Mouse (Mus musculus) lung, postnatal 25 days (tissue): ENCODE measurements around the gene Tuba1a.
"Not testable (repeated sequence)": the region's sequence is repeated elsewhere in the genome, so short reads cannot be mapped to it uniquely, and the experiment has no call there.

Experiments used
- DNase-seq: peaks from one replicate; pipeline ENCODE4 v3.0.0; 2022; ENCODE audit warnings: low spot score

Gene Tuba1a

GRCm38 (mm10) chr15:98954425-98955253 is 1.1 kb upstream of the Tuba1a start:
- DNase-seq, result no peak

DNA sequence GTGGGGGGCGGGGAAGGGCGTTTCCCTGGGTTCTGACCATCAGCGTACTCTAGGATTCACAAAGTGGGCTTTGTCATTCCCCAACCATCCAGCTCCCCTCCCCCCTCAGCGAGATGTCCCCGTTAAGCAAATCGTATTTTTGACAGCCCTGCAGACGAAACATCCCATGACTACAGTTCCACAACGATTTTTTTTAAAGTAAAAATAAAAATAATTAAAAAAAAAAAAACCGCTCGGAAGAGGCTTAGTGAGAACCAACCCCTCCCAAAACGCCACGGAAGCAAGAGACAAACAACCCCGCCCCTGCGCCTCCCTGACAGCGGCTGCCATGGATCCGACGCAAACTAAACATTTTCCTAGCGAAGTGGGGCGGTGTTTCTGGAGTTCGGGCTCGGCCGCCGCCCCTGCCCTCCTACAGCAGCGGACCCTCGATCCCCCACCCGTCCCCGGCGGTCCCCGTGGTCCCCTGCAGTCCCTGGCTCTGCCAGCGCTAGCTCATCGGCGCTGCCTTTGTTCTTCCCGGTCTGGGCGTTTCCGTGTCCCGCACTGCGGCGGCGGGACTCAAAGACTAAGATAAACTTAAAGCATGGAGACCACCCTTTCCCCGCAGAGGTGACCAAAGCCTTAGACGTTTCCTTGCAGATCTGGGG is 627 bp downstream of the Tuba1a start:
- DNase-seq, result peak; percentile 78

DNA sequence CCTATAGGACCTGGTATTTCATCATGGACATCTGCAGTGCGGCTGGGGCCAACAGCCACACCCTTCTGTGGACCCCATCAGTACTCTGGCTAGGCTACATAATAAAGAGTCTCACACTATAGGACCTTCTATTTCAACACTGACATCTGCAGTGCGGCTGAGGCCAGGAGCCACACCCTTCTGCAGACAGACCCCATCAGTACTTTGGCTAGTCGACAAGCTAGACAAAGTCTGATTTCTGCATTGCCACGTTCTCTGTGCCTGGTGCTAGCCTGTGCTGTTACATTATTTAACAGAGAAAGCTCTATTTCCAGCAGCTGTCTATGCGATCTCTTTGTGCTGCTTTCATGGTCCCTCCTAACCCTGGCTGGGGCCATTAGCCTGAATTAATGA is 1.4 kb downstream of the Tuba1a start:
- no peak for DNase-seq

- not testable (repeated sequence) for DNase-seq
Observed at GRCm38 (mm10) chr15:98951122-98952062, 2.1 kb downstream of the Tuba1a start.

DNA sequence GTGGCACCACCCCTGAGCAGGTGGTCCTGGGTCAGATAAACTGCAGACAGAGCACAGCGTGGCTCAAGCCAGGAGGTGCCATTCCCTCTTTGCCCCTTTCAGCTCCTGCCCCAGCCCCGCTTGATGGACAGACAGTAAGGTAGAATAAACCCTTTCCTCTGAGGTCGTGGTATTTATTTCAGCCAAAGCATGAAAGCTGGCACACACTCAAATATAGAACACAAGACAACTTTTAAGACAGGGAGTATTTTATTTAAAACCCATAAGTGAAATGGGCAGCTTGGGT is 4.0 kb downstream of the Tuba1a start:
- no peak for DNase-seq

DNA sequence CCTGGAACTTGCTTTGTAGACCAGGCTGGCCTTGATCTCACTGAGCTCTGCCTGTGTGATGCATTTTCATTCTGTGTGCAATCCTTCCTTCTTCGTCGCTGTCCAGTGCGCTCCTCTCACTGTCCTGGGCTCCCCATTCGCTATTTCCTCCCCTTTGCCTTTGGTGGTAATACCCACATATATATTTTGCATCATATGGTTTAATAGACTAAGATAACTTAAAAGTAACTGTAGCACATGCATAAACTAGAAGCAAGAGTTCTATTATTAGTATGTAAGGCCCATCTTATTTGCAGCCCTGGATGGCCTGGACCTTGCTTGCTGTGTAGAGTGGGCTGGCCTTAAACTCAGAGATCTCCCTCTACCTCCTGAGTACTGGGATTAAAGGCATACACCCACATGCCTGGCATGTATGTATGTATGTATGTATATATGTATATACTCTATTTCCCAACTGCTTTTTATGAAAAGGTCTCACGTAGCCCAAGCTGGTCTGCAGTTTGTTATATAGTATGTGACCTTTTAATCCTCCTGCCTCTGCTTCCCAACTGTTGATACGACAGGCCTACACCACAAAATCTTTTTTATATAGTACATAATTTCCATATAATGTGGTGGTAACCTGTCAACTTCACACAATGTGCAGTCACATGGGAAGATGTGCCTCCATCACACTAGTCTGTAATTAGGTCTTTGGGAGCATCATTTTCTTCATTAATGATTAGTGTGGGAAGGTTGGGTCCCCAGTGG is 4.5 kb downstream of the Tuba1a start:
- no peak for DNase-seq

- DNase-seq, result no peak
Observed at GRCm38 (mm10) chr15:98948382-98948781, 5.1 kb downstream of the Tuba1a start.

- DNase-seq, result no peak
Observed at GRCm38 (mm10) chr15:98947884-98948283, 5.6 kb downstream of the Tuba1a start.

DNA sequence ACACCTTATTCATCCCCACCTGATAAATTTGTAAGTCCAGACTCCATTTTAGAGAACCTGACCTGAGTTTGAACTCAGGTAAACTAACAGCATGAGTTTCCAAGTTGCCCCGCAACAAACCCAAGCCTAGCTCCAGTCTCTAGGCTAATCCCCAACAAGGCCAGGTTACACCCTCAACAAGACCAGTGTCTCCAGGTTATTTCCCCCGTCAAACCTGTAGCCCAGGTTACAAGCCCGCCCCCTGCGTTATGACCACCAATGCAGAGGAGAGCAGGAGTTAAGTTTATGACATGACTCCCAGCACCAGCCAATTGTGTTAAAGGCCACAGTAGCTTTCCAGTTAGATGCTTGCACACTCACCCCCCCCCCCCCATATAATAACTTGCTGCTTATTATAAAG is 10.4 kb downstream of the Tuba1a start:
- DNase-seq, result no peak

DNA sequence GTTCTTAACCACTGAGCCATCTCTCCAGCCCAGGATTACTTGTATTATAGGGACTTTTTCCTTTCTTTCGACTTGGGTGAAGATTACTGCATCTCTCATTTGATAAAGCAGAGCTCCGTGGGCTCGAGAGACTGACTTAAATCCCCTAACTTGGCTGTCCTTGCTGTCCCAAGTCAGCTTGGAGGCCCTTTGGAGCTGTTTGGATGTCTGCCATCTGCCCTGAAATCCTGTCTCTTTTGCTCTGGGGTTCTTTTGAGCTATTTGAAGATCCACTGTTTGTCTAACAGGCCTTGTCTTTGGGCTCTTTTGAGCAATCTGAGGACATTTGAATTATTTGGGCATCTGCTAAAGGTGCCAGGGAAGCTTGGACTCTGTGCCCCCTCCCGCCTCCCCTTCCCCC is 11.4 kb downstream of the Tuba1a start:
- DNase-seq, result no peak

- DNase-seq, result no peak
Observed at GRCm38 (mm10) chr15:98941539-98941938, 12.0 kb downstream of the Tuba1a start.

GRCm38 (mm10) chr15:98940816-98941215 is 12.7 kb downstream of the Tuba1a start:
- DNase-seq, result no peak

- peak; percentile 93 for DNase-seq
Observed at GRCm38 (mm10) chr15:98934217-98934839, 19.2 kb downstream of the Tuba1a start, which contains the start of gene Tuba1b. Tuba1b (minus strand) TSS chr15:98934565.

- DNase-seq, result peak; percentile 95
Observed at GRCm38 (mm10) chr15:98933833-98934216, 19.7 kb downstream of the Tuba1a start.

DNA sequence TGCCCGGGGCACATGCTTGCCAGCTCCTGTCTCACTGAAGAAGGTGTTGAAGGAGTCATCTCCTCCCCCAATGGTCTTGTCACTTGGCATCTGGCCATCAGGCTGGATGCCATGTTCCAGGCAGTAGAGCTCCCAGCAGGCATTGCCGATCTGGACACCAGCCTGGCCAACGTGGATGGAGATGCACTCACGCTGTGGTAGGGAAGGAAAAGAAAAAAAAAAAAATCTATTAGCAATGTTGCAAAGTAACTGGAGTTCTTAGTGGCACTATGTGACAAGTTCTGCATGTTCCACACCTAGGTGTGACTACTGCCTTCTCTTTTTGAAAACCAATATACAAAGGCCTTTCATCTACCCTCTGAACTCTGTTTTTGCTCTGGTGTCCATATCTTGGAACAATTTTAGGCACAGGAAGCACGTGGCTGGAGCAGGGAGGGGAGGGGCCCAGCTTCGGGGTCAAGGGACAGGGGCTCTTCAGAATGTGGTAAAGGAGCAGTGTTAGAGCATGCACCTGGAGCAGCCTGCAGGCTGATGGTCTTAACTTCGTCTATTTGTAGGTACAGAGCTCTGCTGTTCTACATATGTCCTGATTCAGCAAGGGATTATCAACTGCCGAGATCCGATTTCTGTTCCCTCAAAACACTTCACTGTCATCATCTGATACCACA is 20.4 kb downstream of the Tuba1a start:
- not testable (repeated sequence) for DNase-seq

DNA sequence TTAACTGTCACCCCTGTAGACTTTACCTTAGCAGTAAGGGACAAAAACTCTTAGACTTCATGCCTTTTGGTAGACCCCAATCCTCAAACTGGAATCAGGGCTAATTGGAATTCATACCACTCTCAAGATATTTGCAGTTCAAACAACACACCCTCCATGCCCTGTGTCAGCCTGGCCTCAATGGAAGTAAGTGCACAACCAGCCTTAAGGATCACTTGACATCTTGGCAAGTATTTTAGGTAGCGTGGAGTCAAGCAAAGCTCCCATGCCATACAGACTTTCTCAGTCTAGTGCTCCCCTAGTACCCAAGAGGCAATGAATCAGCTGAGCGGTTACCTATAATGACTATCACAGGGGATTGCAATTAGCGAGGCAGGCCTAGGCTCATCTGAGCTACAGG is 22.5 kb downstream of the Tuba1a start:
- DNase-seq, result peak; percentile 64

DNA sequence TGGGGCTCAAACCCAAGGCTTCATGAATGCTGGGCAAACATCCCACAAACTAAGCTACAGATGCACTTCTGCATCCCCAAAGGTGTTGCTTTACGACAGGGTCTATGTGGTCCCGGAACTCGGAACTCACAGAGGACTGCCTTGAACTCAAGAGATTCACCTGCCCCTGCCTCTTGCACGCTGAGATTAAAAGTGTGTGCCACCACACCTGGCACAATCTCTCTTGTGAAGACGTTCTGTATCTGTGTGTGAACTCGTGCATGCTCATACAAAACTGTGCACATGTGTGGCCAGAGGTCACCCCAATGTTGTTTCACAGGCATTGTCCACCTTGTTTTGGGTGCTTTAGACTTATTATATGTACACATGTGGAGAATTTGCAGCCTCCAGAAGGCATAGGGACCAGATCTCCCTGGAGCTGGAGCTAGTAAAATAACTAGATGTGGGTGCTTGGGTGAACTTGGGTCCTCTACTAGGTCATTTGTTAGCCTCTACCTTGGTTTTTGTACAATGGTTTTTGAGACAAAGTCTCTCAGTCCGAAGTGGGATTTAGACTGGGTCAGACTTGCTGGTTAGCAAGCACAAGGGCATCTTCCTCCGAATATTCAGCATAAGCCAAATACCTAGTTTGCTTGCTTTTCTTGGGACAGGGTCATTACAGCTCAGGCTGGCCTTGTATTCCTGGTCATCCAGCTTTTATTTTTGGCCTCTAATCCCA is 23.3 kb downstream of the Tuba1a start:
- DNase-seq, result no peak

DNA sequence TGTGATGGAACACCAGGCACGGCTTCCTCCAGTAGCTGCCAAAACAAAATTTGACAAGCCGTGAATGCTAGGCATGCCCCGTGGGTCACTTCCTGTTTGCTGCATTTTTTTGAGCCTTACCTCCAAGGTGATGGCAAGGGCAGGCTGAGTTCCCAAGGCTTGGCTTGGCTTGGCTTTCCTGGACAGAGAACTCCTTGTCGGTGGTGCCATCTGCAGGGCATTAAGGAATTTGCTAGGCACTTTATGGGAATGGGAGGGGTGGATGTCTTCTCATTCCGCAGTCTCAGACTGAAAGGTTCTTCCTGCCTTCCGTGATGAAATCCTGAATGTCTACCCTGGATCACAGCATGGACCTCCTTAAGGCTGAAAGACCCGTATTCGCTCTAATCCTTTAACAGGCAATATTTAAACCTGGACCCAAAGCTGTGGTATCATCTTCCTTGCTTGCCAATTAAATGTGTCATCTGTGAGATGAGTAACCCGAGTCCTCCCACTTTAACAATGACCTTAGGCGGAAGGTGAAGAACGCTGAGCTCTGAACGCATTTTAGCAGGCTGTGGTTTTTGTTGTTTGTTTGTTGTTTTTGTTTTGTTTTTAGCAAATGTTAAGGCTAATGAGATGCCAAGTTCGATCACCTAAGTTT is 24.8 kb downstream of the Tuba1a start:
- peak; percentile 87 for DNase-seq

DNA sequence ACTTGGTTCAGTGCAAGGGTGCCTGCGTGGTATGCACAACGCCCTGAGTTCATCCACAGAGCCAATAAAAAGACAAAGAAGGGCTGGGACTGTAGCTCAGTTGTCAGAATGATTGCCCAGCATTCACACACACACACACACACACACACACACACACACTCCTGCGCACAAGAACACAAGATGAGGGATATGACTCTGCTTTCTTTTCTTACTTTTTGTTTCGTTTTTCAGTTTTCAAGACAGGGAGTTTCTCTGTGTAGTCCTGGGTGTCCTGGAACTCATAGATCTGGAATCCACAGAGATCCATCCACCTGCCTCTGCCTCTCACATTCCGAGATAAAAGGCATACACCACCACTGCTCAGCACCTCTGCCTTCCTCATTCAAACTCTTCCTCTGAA is 25.9 kb downstream of the Tuba1a start:
- no peak for DNase-seq

DNA sequence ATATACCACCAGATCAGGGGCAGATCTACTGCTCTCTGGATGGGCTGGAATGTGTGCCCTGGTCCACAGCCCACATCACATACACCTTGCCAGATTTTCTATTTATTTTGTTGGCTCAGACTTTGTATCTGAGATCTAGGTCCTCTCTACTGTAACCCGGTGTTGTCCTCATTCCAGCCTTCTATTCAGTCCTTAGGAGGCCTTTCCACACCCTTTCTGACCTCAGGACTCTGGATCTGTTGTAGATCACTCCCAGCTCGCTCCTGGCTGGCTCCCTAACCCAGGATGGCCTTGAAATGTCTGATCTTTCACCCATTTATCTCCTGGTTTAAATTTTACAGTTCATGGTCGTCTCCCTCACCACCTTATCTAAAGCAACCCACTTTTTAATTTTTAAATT is 28.8 kb downstream of the Tuba1a start:
- no peak for DNase-seq
